Mouse (Mus musculus): ENCODE measurements around the gene Rpl5. TPM values are rescaled to one million over a fixed set of nuclear protein-coding genes. Genes with fewer than 3 reads are reported as not detected.

Gene Rpl5
- total RNA-seq, 4 experiments from 2014 or later: 33.4 to 46.0 (median 39.4) TPM

DNA sequence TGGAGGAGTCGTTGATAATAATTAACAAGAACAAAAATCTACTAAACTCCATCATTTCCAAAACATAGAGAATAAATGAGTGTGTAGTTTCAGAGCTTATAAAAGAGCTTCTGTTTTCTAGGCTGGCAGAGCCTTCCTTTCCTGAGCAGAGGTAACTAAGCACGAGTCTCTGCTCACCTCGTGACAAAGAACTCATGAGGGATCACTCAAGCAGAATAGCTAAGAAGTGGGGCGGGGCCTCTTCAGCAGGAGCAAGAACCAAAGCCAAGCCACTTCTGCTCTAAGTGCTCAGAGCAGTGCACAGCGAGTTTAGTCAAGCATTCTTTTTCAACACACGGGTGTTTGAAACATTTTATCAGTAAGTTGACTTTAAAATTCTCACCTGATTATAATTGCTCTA, 40.9 kb downstream of the Rpl5 start:
- no peak for DNase-seq (ENCODE audit: low spot score in 2 of 2)

DNA sequence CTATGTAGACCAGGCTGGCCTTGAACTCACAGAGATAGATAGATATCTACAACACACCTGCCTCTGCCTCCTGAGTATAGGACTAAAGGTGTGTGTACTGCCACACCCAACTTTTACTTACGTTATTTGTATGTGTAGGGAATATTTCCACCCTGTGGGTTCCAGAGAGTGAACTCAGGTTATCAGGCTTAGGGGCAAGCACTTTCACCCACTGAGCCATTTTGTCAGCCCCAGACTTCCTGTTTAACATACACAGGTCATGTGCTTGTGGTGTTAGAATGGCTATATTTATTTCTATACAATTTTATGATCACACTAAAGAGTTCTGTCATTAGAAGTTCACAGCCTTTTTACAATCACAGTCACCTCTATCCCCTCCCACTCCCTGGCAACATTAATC, 42.6 kb downstream of the Rpl5 start:
- DNase-seq (ENCODE audit: low spot score in 2 of 2): no peak

DNA sequence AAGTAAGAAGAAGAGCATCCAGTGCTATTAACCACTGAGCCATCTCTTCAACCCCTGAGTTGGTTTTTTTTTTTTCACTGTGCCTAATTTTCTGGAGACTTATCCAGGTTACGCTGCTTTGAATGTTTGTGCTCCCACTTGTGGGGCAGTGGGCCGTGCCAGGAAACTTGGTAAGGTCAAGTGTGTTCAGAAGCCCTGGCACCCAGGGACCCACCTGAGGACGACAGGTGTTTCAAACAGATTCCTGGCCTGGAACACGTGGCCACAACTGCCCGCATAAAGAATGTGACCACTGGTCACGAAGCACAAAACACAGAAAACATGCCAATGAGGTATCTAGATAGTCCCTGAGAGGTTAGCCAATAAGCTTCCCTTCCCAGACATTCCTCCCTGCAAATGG, 43.2 kb downstream of the Rpl5 start:
- no peak for DNase-seq (ENCODE audit: low spot score in 2 of 2)

DNA sequence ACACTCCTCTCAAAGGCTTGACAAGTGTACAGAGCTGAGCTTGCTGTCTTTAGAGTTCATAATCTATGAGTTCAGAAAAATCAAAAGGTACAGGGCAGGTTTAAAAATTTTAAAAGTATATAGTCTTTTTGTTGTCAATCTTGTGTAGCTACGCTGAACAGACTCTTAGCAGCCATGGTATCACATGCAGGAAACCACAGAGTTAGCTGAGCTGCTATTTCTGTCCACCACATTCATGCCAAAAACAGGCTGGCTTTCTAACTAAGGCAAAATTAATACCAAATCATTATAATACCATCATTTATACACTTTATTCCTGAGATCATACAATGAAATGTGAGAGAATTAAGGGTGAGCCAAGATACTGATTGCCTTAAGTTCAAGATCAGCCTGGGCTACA, 46.2 kb downstream of the Rpl5 start:
- DNase-seq (ENCODE audit: low spot score in 2 of 2): no peak

DNA sequence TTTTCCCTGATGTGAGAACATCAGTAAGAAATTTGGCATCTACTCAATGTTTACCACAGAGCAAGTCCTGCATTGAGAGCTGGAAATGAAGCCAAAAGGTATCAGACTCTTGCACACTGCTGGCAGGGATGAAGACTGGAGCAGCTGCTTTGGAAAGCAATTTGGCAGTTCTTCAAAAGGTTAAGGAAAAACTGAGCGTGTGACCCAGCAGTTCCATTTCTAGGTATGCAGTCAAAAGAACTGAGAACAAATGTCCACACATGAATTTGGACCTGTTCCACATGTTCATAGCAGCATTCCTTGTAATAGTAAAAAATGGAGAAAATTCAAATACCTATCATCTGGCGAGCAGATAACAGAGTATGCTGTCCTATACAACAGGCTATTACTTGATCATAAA, 47.2 kb downstream of the Rpl5 start:
- peak; percentile 36 to 41 for DNase-seq (ENCODE audit: low spot score in 2 of 2)

DNA sequence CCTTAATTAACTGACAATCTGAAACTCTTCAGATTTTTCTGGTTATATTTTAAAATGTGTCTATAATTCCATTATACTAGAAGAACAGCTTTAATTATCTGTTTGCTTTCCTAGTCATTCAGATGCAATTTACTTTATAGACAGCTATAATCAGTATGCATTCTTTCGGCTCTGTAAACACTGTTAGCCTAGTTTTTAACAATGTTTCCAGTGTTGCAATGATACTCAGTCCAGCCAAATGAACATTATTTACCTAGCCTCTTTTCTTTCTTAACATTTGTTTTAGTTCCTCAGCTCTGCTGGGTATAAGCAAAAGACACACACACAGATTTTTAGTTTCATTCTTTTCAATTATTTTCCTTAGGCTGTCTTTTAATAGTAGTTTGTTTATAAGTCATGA, 48.6 kb downstream of the Rpl5 start:
- no peak for DNase-seq (ENCODE audit: low spot score in 2 of 2)

DNA sequence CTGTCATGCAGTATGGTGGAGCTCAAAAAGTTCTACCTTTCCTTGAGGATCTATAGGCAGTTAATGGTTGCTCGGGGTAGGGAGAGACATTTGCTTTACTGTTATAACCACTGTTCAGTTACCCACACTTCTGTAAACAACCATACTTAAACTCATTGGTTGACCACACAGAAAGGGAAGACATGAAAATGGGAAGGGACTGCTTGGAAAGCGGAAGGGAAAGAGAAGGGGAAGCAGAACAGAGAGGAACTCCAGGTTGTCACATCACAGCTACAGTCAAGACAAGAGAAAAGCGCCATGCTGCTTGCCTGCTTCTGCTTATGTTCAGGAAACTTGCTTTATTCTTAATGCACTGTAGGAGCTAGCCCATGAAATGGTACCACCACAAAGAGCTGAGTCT, 49.3 kb downstream of the Rpl5 start:
- no peak for DNase-seq (ENCODE audit: low spot score in 2 of 2)

DNA sequence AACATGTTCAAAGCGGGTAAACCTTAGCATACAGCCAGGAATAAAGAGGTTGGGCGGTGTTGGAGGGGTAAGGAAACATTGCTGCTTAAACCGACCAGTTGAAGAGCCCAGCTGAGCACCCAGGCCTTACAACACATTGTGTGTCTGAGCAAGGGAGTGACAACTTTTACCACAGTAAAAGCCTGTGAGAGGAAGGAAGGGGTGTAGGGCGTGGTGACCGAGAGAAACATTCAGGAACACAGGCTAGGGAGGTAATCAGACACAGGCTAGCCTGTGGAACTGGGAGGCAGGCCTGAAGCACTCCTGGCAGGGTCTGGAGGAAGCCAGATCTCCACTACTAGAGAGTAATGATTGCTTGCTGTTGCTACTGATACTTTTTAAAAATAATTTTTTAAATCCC, 50.3 kb downstream of the Rpl5 start:
- no peak for DNase-seq (ENCODE audit: low spot score in 2 of 2)

Other genes with a start within 250 kb of the Rpl5 start
- gene Gfi1, start 174.5 kb upstream of the Rpl5 start, total RNA-seq (2022): not detected
- not detected for gene Ube2d2b, start 70.4 kb upstream of the Rpl5 start, total RNA-seq (2022)
- gene Evi5, start 25.4 kb upstream of the Rpl5 start, total RNA-seq (2022): 10 to 100 TPM; 16.1 to 19.3 (median 17.6) TPM
- gene Fam69a, start 86.6 kb downstream of the Rpl5 start, total RNA-seq (2022): 10 to 100 TPM; 29.3 to 38.2 (median 31.6) TPM
- gene Mtf2, start 165.2 kb downstream of the Rpl5 start, total RNA-seq (2022): 10 to 100 TPM in 3 of 4 experiments, 1 to 10 TPM in 1; 9.7 to 12.1 (median 11.3) TPM
- gene Tmed5, start 232.1 kb downstream of the Rpl5 start, total RNA-seq (2022): 10 to 100 TPM; 22.9 to 31.5 (median 26.8) TPM
- gene Ccdc18, start 232.4 kb downstream of the Rpl5 start, total RNA-seq (2022): under 1 TPM in 1 of 4 experiments, not detected in 3; 0.17 TPM

Measured in gastrocnemius, adult 8-10 months (tissue).